Mouse (Mus musculus) CH12.LX (cell line): Measurements from ENCODE around the gene Sptb. TPM values are rescaled to one million over a fixed set of nuclear protein-coding genes. Genes with fewer than 3 reads are reported as not detected.

Experiments
- DNase-seq: peaks from one replicate; pipeline ENCODE4 v3.0.0-alpha.2; 2013; ENCODE audit errors: extremely low read depth
- H3K27ac ChIP-seq: 2 replicates; pipeline ENCODE4 v1.5.1; 2012; ENCODE audit warnings: low read depth, mild to moderate bottlenecking, control low read depth, moderate library complexity; ENCODE audit not compliant: insufficient read depth
- H3K27me3 ChIP-seq: replicated peaks from 2 replicates; pipeline ENCODE3; 2012; ENCODE audit warnings: inconsistent platforms
- H3K36me3 ChIP-seq, 2 experiments: replicated peaks in 1 of 2; 2 replicates each; pipeline versions ENCODE3 to v1.6.1; 2012; ENCODE audit warnings: inconsistent platforms in 1 of 2, low read length in 1 of 2, mild to moderate bottlenecking in 1 of 2, mixed read lengths in 1 of 2, moderate library complexity in 1 of 2; ENCODE audit not compliant: control insufficient read depth in 1 of 2, insufficient read depth in 1 of 2
- H3K4me1 ChIP-seq, 2 experiments: 2 replicates each; pipeline ENCODE4 v1.6.1; 2012; ENCODE audit warnings: inconsistent platforms in 1 of 2, moderate library complexity in 1 of 2; ENCODE audit not compliant: insufficient read depth in 2 of 2, control insufficient read depth in 1 of 2
- H3K4me2 ChIP-seq: 2 replicates; pipeline ENCODE4 v1.6.1; 2012; ENCODE audit warnings: low read depth, mild to moderate bottlenecking, control low read depth; ENCODE audit not compliant: poor library complexity, insufficient read depth, severe bottlenecking
- H3K4me3 ChIP-seq, 3 experiments: fragments of 150-350 bp in 1 of 3; sonication (generic) in 1 of 3; replicated peaks in 1 of 3; 2 replicates each; pipeline versions ENCODE3 to v1.5.1; 2011 to 2012; ENCODE audit warnings: low read depth in 2 of 3, low read length in 2 of 3, mild to moderate bottlenecking in 2 of 3, moderate library complexity in 2 of 3, control low read depth in 1 of 3, improper control_type of control experiment in 1 of 3, inconsistent platforms in 1 of 3, mixed read lengths in 1 of 3; ENCODE audit not compliant: poor library complexity in 1 of 3
- H3K79me2 ChIP-seq: replicated peaks from 2 replicates; pipeline ENCODE4 v1.6.1; 2012; ENCODE audit warnings: mild to moderate bottlenecking, moderate library complexity; ENCODE audit not compliant: control insufficient read depth, poor library complexity, insufficient read depth, severe bottlenecking; ENCODE audit errors: extremely low read depth
- H3K9ac ChIP-seq: 2 replicates; pipeline ENCODE4 v1.6.1; 2012; ENCODE audit warnings: low read depth, mild to moderate bottlenecking, control low read depth, moderate library complexity; ENCODE audit not compliant: insufficient read depth
- H3K9me3 ChIP-seq: replicated peaks from 2 replicates; pipeline ENCODE3; 2012; ENCODE audit warnings: low read length, inconsistent platforms, mixed read lengths
- BHLHE40 ChIP-seq: IDR thresholded peaks from 2 replicates; pipeline ENCODE4 v1.6.1; 2011; ENCODE audit warnings: mild to moderate bottlenecking, low read depth, low read length, improper control_type of control experiment
- CHD1 ChIP-seq: IDR thresholded peaks from 2 replicates; pipeline ENCODE4 v1.6.1; 2012; ENCODE audit warnings: low read depth, low read length, improper control_type of control experiment, inconsistent platforms
- CHD2 ChIP-seq: IDR thresholded peaks from 2 replicates; pipeline ENCODE4 v1.6.1; 2011; ENCODE audit warnings: low read length, improper control_type of control experiment
- CTCF ChIP-seq, 2 experiments: IDR thresholded peaks in 1 of 2; conservative IDR thresholded peaks in 1 of 2; 2 replicates each; pipeline ENCODE4 v1.5.1; 2011 to 2012; ENCODE audit warnings: low read depth in 2 of 2, low read length in 2 of 2, improper control_type of control experiment in 1 of 2, inconsistent platforms in 1 of 2, mild to moderate bottlenecking in 1 of 2, moderate library complexity in 1 of 2
- E2F4 ChIP-seq: IDR thresholded peaks from 2 replicates; pipeline ENCODE4 v1.6.1; 2011; ENCODE audit warnings: low read depth, low read length, improper control_type of control experiment; ENCODE audit not compliant: insufficient replicate concordance
- ELF1 ChIP-seq: IDR thresholded peaks from 2 replicates; pipeline ENCODE4 v1.6.1; 2014; ENCODE audit warnings: low read depth, mild to moderate bottlenecking, inconsistent platforms, low read length, improper control_type of control experiment
- EP300 ChIP-seq: IDR thresholded peaks from 2 replicates; pipeline ENCODE4 v1.6.1; 2011; ENCODE audit warnings: low read length, improper control_type of control experiment
- ETS1 ChIP-seq: conservative IDR thresholded peaks from 2 replicates; pipeline ENCODE4 v1.6.1; 2012; ENCODE audit warnings: low read depth, mild to moderate bottlenecking, inconsistent platforms, low read length, improper control_type of control experiment, moderate library complexity
- JUN ChIP-seq: IDR thresholded peaks from 2 replicates; pipeline ENCODE4 v1.6.1; 2011; ENCODE audit warnings: low read depth, mild to moderate bottlenecking, low read length, improper control_type of control experiment, moderate library complexity; ENCODE audit not compliant: insufficient read depth
- JUND ChIP-seq: conservative IDR thresholded peaks from 2 replicates; pipeline ENCODE4 v1.6.1; 2011; ENCODE audit warnings: low read depth, low read length, improper control_type of control experiment
- MAFK ChIP-seq: IDR thresholded peaks from 2 replicates; pipeline ENCODE4 v1.6.1; 2011; ENCODE audit warnings: low read length, improper control_type of control experiment; ENCODE audit not compliant: insufficient replicate concordance
- MAX ChIP-seq: IDR thresholded peaks from 2 replicates; pipeline ENCODE4 v1.6.1; 2011; ENCODE audit warnings: low read length, improper control_type of control experiment
- MAZ ChIP-seq: IDR thresholded peaks from 2 replicates; pipeline ENCODE4 v1.6.1; 2012; ENCODE audit warnings: low read depth, mild to moderate bottlenecking, inconsistent platforms, low read length, improper control_type of control experiment, moderate library complexity
- MEF2A ChIP-seq: IDR thresholded peaks from 2 replicates; pipeline ENCODE4 v1.6.1; 2014; ENCODE audit warnings: low read depth, mild to moderate bottlenecking, inconsistent platforms, low read length, improper control_type of control experiment, borderline replicate concordance
- MXI1 ChIP-seq: IDR thresholded peaks from 2 replicates; pipeline ENCODE4 v1.6.1; 2011; ENCODE audit warnings: mild to moderate bottlenecking, low read depth, low read length, improper control_type of control experiment
- MYC ChIP-seq: IDR thresholded peaks from 2 replicates; pipeline ENCODE4 v1.6.1; 2011; ENCODE audit warnings: low read depth, mild to moderate bottlenecking, improper control_type of control experiment, low read length
- NELFE ChIP-seq: IDR thresholded peaks from 2 replicates; pipeline ENCODE4 v1.6.1; 2011; ENCODE audit warnings: low read depth, low read length, improper control_type of control experiment
- PAX5 ChIP-seq: IDR thresholded peaks from 2 replicates; pipeline ENCODE4 v1.6.1; 2012; ENCODE audit warnings: low read length, inconsistent platforms, mixed read lengths
- POLR2A ChIP-seq: IDR thresholded peaks from 2 replicates; pipeline ENCODE4 v1.6.1; 2011; ENCODE audit warnings: low read depth, mild to moderate bottlenecking, improper control_type of control experiment, low read length
- RCOR1 ChIP-seq: conservative IDR thresholded peaks from 2 replicates; pipeline ENCODE4 v1.6.1; 2012; ENCODE audit warnings: low read depth, mild to moderate bottlenecking, inconsistent platforms, low read length, improper control_type of control experiment
- SMC3 ChIP-seq: IDR thresholded peaks from 2 replicates; pipeline ENCODE4 v1.6.1; 2011; ENCODE audit warnings: low read depth, low read length, improper control_type of control experiment
- TBP ChIP-seq: conservative IDR thresholded peaks from 2 replicates; pipeline ENCODE4 v1.6.1; 2011; ENCODE audit warnings: low read depth, low read length, improper control_type of control experiment
- TCF12 ChIP-seq: IDR thresholded peaks from 2 replicates; pipeline ENCODE4 v1.6.1; 2014; ENCODE audit warnings: low read depth, mild to moderate bottlenecking, inconsistent platforms, low read length, improper control_type of control experiment
- UBTF ChIP-seq: IDR thresholded peaks from 2 replicates; pipeline ENCODE4 v1.6.1; 2012; ENCODE audit warnings: low read depth, mild to moderate bottlenecking, inconsistent platforms, low read length, improper control_type of control experiment, moderate library complexity
- USF1 ChIP-seq: IDR thresholded peaks from 2 replicates; pipeline ENCODE4 v1.6.1; 2014; ENCODE audit warnings: low read depth, mild to moderate bottlenecking, inconsistent platforms, low read length, improper control_type of control experiment
- USF2 ChIP-seq: conservative IDR thresholded peaks from 2 replicates; pipeline ENCODE4 v1.6.1; 2011; ENCODE audit warnings: low read depth, low read length, improper control_type of control experiment
- ZKSCAN1 ChIP-seq: IDR thresholded peaks from 2 replicates; pipeline ENCODE4 v1.6.1; 2012; ENCODE audit warnings: low read depth, inconsistent platforms, low read length, improper control_type of control experiment, borderline replicate concordance
- ZMIZ1 ChIP-seq: IDR thresholded peaks from 2 replicates; pipeline ENCODE4 v1.6.1; 2012; ENCODE audit warnings: low read depth, mild to moderate bottlenecking, inconsistent platforms, low read length, improper control_type of control experiment
- ZNF384 ChIP-seq: IDR thresholded peaks from 2 replicates; pipeline ENCODE4 v1.6.1; 2012; ENCODE audit warnings: low read depth, low read length, improper control_type of control experiment, inconsistent platforms
- dilution Hi-C: fragments of 300-500 bp; cut with MboI; formaldehyde crosslinking; loops from 2 replicates; pipeline ENCODE4 v1.14.3; 2020; ENCODE audit warnings: low sequenced_read_pairs; ENCODE audit not compliant: extremely low pct_unique_long_range_greater_than_20kb, extremely low pct_ligation_motif_present
- in situ Hi-C: fragments of 300-500 bp; cut with MboI; formaldehyde crosslinking; loops from 3 replicates; pipeline ENCODE4 v1.14.3; 2019; ENCODE audit warnings: low sequenced_read_pairs, low pct_ligation_motif_present, low pct_unique_long_range_greater_than_20kb, mixed read lengths
- polyA plus RNA-seq: library from polyadenylated mRNA; unstranded; fragments of >175 nt; gene quantifications from 2 replicates; pipeline ENCODE4 v1.2.1, GENCODE M21; 2012; ENCODE audit warnings: low read depth; ENCODE audit not compliant: insufficient read length
- total RNA-seq, 2 experiments: library from RNA; depleted of rRNA; stranded (reverse); fragments of 300-350 nt in 1 of 2; fragments of >200 nt in 1 of 2; gene quantifications; 2 replicates each; pipeline ENCODE4 v1.2.3; 2012 to 2014

The Sptb gene
- total and polyA plus RNA-seq, 3 experiments: 0.03 to 0.04 (median 0.04) TPM

- peak overlapping the region; percentile 45 for H3K9ac ChIP-seq
- in situ Hi-C loops: no loop called here
Observed at GRCm38 (mm10) chr12:76532926-76533376, 177.4 kb downstream of the Sptb start.

GRCm38 (mm10) chr12:76531986-76532925 lies 178.1 kb downstream of the Sptb start:
- H3K4me3 ChIP-seq: peak overlapping the region; percentile 51 to 64 (median 55)
- peak overlapping the region; percentile 68 for H3K4me2 ChIP-seq
- no peak overlapping the region for H3K27ac ChIP-seq
- dilution Hi-C loops: no loop called here
- H3K9me3 ChIP-seq: no peaks in the 10 kb centered on the region
- peaks cover 62% of the 10 kb centered on the region for H3K27me3 ChIP-seq
- no peaks in the 10 kb centered on the region for H3K36me3 ChIP-seq
- H3K9ac ChIP-seq: peak overlapping the region; percentile 45
- DNase-seq: no peak
- H3K79me2 ChIP-seq: peaks cover 4% of the 10 kb centered on the region; the same call in 1 of the 2 replicates
- H3K4me1 ChIP-seq: peaks cover 16 to 48% of the 10 kb centered on the region in 2 experiments
- TF ChIP-seq MYC (no peak), ZNF384 (peak; percentile 82), BHLHE40 (0 out of 2 replicates have a peak, but pooled peaks have one; percentile 21)
- in situ Hi-C loops: no loop called here

More at GRCm38 (mm10) chr12:76532926-76533376, 177.4 kb downstream of the Sptb start:
- peak overlapping the region; percentile 51 to 64 (median 55) for H3K4me3 ChIP-seq
- peaks cover 16 to 50% of the 10 kb centered on the region in 2 experiments for H3K4me1 ChIP-seq
- H3K36me3 ChIP-seq: no peaks in the 10 kb centered on the region
- DNase-seq: no peak
- dilution Hi-C loops: no loop called here
- H3K27ac ChIP-seq: peak overlapping the region; percentile 90
- no peaks in the 10 kb centered on the region for H3K9me3 ChIP-seq
- peaks cover 4% of the 10 kb centered on the region; the same call in 1 of the 2 replicates for H3K79me2 ChIP-seq
- peak overlapping the region; percentile 68 for H3K4me2 ChIP-seq
- peak; percentile 69; the same call in 1 of the 2 replicates for TF ChIP-seq MXI1
- no peak for TF ChIP-seq CTCF (conservative IDR thresholded peaks at IDR 0.05 in 1 of 2, IDR thresholded peaks at IDR 0.05 in 1 of 2; ENCODE audit: low read depth in 2 of 2, low read length in 2 of 2)
- TF ChIP-seq E2F4: no peak
- no peak for TF ChIP-seq PAX5
- TF ChIP-seq SMC3: no peak
- no peak for TF ChIP-seq JUND
- no peak for TF ChIP-seq MAFK
- TF ChIP-seq ZKSCAN1: no peak
- TF ChIP-seq POLR2A: no peak
- TF ChIP-seq BHLHE40: no peak
- peak; percentile 12; the same call in 1 of the 2 replicates for TF ChIP-seq USF1
- no peak for TF ChIP-seq JUN
- TF ChIP-seq RCOR1: no peak
- TF ChIP-seq MYC: 0 out of 2 replicates have a peak, but pooled peaks have one; percentile 43
- no peak for TF ChIP-seq EP300
- no peak for TF ChIP-seq ZMIZ1
- TF ChIP-seq USF2: no peak
- TF ChIP-seq TBP: no peak
- TF ChIP-seq CHD1: no peak
- TF ChIP-seq ZNF384: no peak
- no peak for TF ChIP-seq CHD2
- TF ChIP-seq MAZ: 0 out of 2 replicates have a peak, but pooled peaks have one; percentile 35
- no peak; the same call in 1 of the 2 replicates for TF ChIP-seq ETS1
- peak; percentile 79 for TF ChIP-seq MAX
- no peak for TF ChIP-seq NELFE
- TF ChIP-seq TCF12: no peak
- TF ChIP-seq MEF2A: no peak
- no peak for TF ChIP-seq ELF1
- TF ChIP-seq UBTF: no peak
- peaks cover 62% of the 10 kb centered on the region for H3K27me3 ChIP-seq
